In the genomic region with DNA sequence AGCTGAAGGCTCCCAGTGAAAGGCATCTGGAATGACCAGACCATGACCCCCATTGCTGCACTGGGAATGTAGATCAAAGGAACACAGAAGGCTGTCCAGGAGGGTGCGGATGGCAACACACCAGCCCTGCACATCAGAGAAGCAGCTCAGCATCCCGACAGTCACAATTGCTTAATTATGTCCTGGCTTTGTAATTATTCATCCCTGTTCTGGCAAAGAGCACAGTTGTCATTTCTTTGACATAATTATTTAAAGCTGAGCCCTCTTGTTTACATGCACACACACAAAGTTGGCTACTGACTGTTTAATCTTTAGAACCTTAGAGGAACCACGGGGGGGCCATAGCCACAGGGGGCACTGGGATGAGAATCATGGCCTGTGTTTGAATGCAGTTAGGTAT, we compare ENCODE assay signal across 27 mouse cellular contexts.
DNase-seq lines count a peak whose midpoint lies in the region; ATAC-seq and TF ChIP-seq lines count a peak whose summit lies in the region.
"Had no signal": no experiment of that assay in that cellular context is flagged by ENCODE, and none has a peak within 500 bp of the region (broad histone marks: within the 10 kb centered on the region; RNA-seq: fewer than 3 reads in every experiment).

No protein-coding gene starts in this region.

- peak; percentile 51 for DNase-seq in forebrain, embryonic 14.5 days (ENCODE audit: low spot score)
- DNase-seq in forebrain, embryonic 10.5 days (ENCODE audit: extremely low spot score, low spot score): no peak
- peak; percentile 44 for DNase-seq in lung, embryonic 14.5 days
- no peak for DNase-seq in lung, adult 18-20 months
- peak; percentile 75 for DNase-seq in Muller cell, postnatal 12 days (ENCODE audit: inconsistent ontology term)
- DNase-seq in testis, postnatal 10 days (ENCODE audit: low spot score): no peak
- DNase-seq: adrenal gland, adult 2 months; adrenal gland, postnatal 14 days; B cell, adult 2 months; cerebellum, adult 11-12 months; cerebellum, adult 8-10 months; cerebellum, postnatal 10 days; cerebellum, postnatal 36 days; gastrocnemius, postnatal 10 days; gastrocnemius, postnatal 36 days; heart, postnatal 10 days; heart, postnatal 36 days had no signal

- WGBS in forebrain, embryonic 14.5 days: 14% methylated on average over 3 of the region's 3 CpGs
- WGBS in forebrain, embryonic 10.5 days: 34% methylated on average over 3 of the region's 3 CpGs
- 37% methylated on average over 3 of the region's 3 CpGs for WGBS in lung, embryonic 14.5 days

- no peaks in the 10 kb centered on the region for H3K9me3 ChIP-seq in forebrain, embryonic 14.5 days (replicated peaks; ENCODE audit: control insufficient read depth, low read length)
- H3K9me3 ChIP-seq in forebrain, embryonic 10.5 days: 0 out of 2 replicates have a peak, but pooled peaks cover 5% of the 10 kb centered on the region
- no peaks in the 10 kb centered on the region for H3K9me3 ChIP-seq in lung, embryonic 14.5 days (ENCODE audit: low read depth, low read length)
- H3K9me3 ChIP-seq: embryonic facial prominence, embryonic 12.5 days; embryonic facial prominence, embryonic 15.5 days; forebrain, embryonic 12.5 days; heart, embryonic 12.5 days; heart, embryonic 15.5 days had no signal

- peaks cover 4% of the 10 kb centered on the region; the same call in 1 of the 2 replicates for H3K4me1 ChIP-seq in forebrain, embryonic 14.5 days (ENCODE audit: control insufficient read depth, insufficient read depth, low read length)
- H3K4me1 ChIP-seq in forebrain, embryonic 10.5 days: peaks cover 23% of the 10 kb centered on the region
- H3K4me1 ChIP-seq in lung, embryonic 14.5 days (ENCODE audit: insufficient read depth): no peaks in the 10 kb centered on the region
- H3K4me1 ChIP-seq: embryonic facial prominence, embryonic 12.5 days; heart, embryonic 15.5 days had no signal

- no peak overlapping the region for H3K9ac ChIP-seq in forebrain, embryonic 14.5 days (ENCODE audit: low read length)
- no peak overlapping the region for H3K9ac ChIP-seq in lung, embryonic 14.5 days
- H3K9ac ChIP-seq: embryonic facial prominence, embryonic 12.5 days; embryonic facial prominence, embryonic 15.5 days; forebrain, embryonic 12.5 days; heart, embryonic 12.5 days; heart, embryonic 15.5 days; hindbrain, embryonic 14.5 days had no signal

- no peak overlapping the region for H3K4me3 ChIP-seq in forebrain, embryonic 14.5 days (ENCODE audit: low read depth, low read length)
- no peak overlapping the region for H3K4me3 ChIP-seq in forebrain, embryonic 10.5 days
- H3K4me3 ChIP-seq in lung, embryonic 14.5 days (ENCODE audit: low read depth, low read length): no peak overlapping the region
- H3K4me3 ChIP-seq: embryonic facial prominence, embryonic 12.5 days; embryonic facial prominence, embryonic 15.5 days; forebrain, embryonic 12.5 days; heart, embryonic 12.5 days; heart, embryonic 15.5 days had no signal

- ATAC-seq in forebrain, embryonic 14.5 days: 0 out of 2 replicates have a peak, but pooled peaks have one; percentile 23
- no peak for ATAC-seq in lung, embryonic 14.5 days (ENCODE audit: insufficient read depth)
- ATAC-seq: forebrain, embryonic 16.5 days; intestine, postnatal 0 days had no signal

- no peak for TF ChIP-seq CTCF in lung, embryonic 14.5 days (IDR thresholded peaks at IDR 0.05; ENCODE audit: low read depth)

- H3K27ac ChIP-seq in forebrain, embryonic 14.5 days (ENCODE audit: low read depth, low read length): no peak overlapping the region
- no peak overlapping the region for H3K27ac ChIP-seq in forebrain, embryonic 10.5 days
- H3K27ac ChIP-seq in lung, embryonic 14.5 days (ENCODE audit: low read depth): no peak overlapping the region
- H3K27ac ChIP-seq: embryonic facial prominence, embryonic 12.5 days; embryonic facial prominence, embryonic 15.5 days; forebrain, embryonic 12.5 days; heart, embryonic 15.5 days; hindbrain, embryonic 14.5 days had no signal

- H3K36me3 ChIP-seq in forebrain, embryonic 14.5 days (ENCODE audit: control insufficient read depth, insufficient read depth, low read length): no peaks in the 10 kb centered on the region
- no peaks in the 10 kb centered on the region for H3K36me3 ChIP-seq in forebrain, embryonic 10.5 days (replicated peaks)
- H3K36me3 ChIP-seq in lung, embryonic 14.5 days (ENCODE audit: insufficient read depth): no peaks in the 10 kb centered on the region
- H3K36me3 ChIP-seq: embryonic facial prominence, embryonic 12.5 days; embryonic facial prominence, embryonic 15.5 days; forebrain, embryonic 12.5 days; G1E; heart, embryonic 12.5 days; heart, embryonic 15.5 days had no signal

- no peaks in the 10 kb centered on the region for H3K27me3 ChIP-seq in forebrain, embryonic 14.5 days (replicated peaks; ENCODE audit: control insufficient read depth, insufficient read depth, low read length)
- H3K27me3 ChIP-seq in forebrain, embryonic 10.5 days (ENCODE audit: poor library complexity, severe bottlenecking): peaks cover 28% of the 10 kb centered on the region
- no peaks in the 10 kb centered on the region for H3K27me3 ChIP-seq in lung, embryonic 14.5 days (ENCODE audit: insufficient read depth, low read length)
- H3K27me3 ChIP-seq: CH12.LX; embryonic facial prominence, embryonic 12.5 days; embryonic facial prominence, embryonic 15.5 days; heart, embryonic 12.5 days; heart, embryonic 15.5 days had no signal

- H3K4me2 ChIP-seq in forebrain, embryonic 14.5 days (ENCODE audit: low read length): no peak overlapping the region
- no peak overlapping the region for H3K4me2 ChIP-seq in lung, embryonic 14.5 days
- H3K4me2 ChIP-seq: embryonic facial prominence, embryonic 12.5 days; embryonic facial prominence, embryonic 15.5 days; forebrain, embryonic 12.5 days; heart, embryonic 12.5 days; heart, embryonic 15.5 days; hindbrain, embryonic 14.5 days had no signal

Comparison
In these comparisons a context has a peak if more than half of its experiments do, and no peak if none do; other contexts are left out.
1. DNase-seq: peak in forebrain, embryonic 14.5 days (single experiment), lung, embryonic 14.5 days (single experiment) and Muller cell, postnatal 12 days (single experiment); none in forebrain, embryonic 10.5 days (single experiment), lung, adult 18-20 months (0 of 2) and testis, postnatal 10 days (single experiment).